Mouse (Mus musculus) C2C12 (cell line): ENCODE measurements at regions not wholly inside any gene's neighbourhood (a gene's known extent, or its start where the extent isn't known, plus 50 kb on each side); places are given as distances from the start of the nearest gene placed in this dataset.

Experiments
- H3K27me3 ChIP-seq: one replicate; pipeline ENCODE4 v1.6.1; 2011; ENCODE audit not compliant: control insufficient read depth, insufficient read depth, insufficient read length
- H3K36me3 ChIP-seq: one replicate; pipeline ENCODE4 v1.6.1; 2011; ENCODE audit not compliant: control insufficient read depth, insufficient read depth
- H3K4me3 ChIP-seq: one replicate; pipeline ENCODE4 v1.5.1; 2011; ENCODE audit warnings: mild to moderate bottlenecking, control low read depth; ENCODE audit not compliant: poor library complexity, insufficient read depth, severe bottlenecking
- H3K79me2 ChIP-seq: one replicate; pipeline ENCODE4 v1.6.1; 2011; ENCODE audit not compliant: control insufficient read depth, insufficient read depth
- H3K79me3 ChIP-seq: one replicate; pipeline ENCODE4 v1.6.1; 2011; ENCODE audit warnings: low read depth, control low read depth
- H3ac ChIP-seq: one replicate; pipeline ENCODE3; 2011; ENCODE audit warnings: low read depth; ENCODE audit not compliant: control insufficient read depth, insufficient read length
- CEBPB ChIP-seq: IDR thresholded peaks from one replicate; pipeline ENCODE4 v1.6.1; 2011; ENCODE audit warnings: low read depth, mild to moderate bottlenecking, control low read depth, moderate library complexity
- CTCF ChIP-seq: IDR thresholded peaks from one replicate; pipeline ENCODE4 v1.5.1; 2011; ENCODE audit not compliant: control insufficient read depth, insufficient read depth, insufficient read length
- FOSL1 ChIP-seq: IDR thresholded peaks from one replicate; pipeline ENCODE4 v1.8.0; 2011; ENCODE audit warnings: mild to moderate bottlenecking, low read length; ENCODE audit not compliant: poor library complexity, insufficient read depth, severe bottlenecking
- MAX ChIP-seq: IDR thresholded peaks from one replicate; pipeline ENCODE4 v1.6.1; 2011; ENCODE audit warnings: mild to moderate bottlenecking, control low read depth
- MYOD1 ChIP-seq: IDR thresholded peaks from one replicate; pipeline ENCODE4 v1.6.1; 2011; ENCODE audit warnings: low read depth; ENCODE audit not compliant: control insufficient read depth, insufficient read length
- MYOG ChIP-seq: IDR thresholded peaks from one replicate; pipeline ENCODE4 v1.6.1; 2011; ENCODE audit not compliant: control insufficient read depth, insufficient read length; ENCODE audit errors: extremely low read depth
- USF1 ChIP-seq: IDR thresholded peaks from one replicate; pipeline ENCODE4 v1.6.1; 2011; ENCODE audit warnings: low read depth, mild to moderate bottlenecking, control low read depth, moderate library complexity

GRCm38 (mm10) chr2:160439028-160439427, 72.2 kb upstream of the Mafb start:
- no peak overlapping the region for H3ac ChIP-seq
- H3K79me2 ChIP-seq = no peaks in the 10 kb centered on the region
- no peaks in the 10 kb centered on the region for H3K36me3 ChIP-seq
- H3K27me3 ChIP-seq = no peaks in the 10 kb centered on the region
- H3K79me3 ChIP-seq = no peaks in the 10 kb centered on the region
- H3K4me3 ChIP-seq = no peak overlapping the region
- TF ChIP-seq FOSL1 (no peak), USF1 (no peak), CEBPB (no peak), MAX (no peak), CTCF (no peak), MYOG (no peak), MYOD1 (no peak)

- TF ChIP-seq USF1 (no peak), MAX (no peak), CTCF (no peak), MYOD1 (no peak), FOSL1 (no peak)
- Histone ChIP-seq H3ac (no peak overlapping the region), H3K79me3 (no peaks in the 10 kb centered on the region), H3K36me3 (no peaks in the 10 kb centered on the region), H3K4me3 (no peak overlapping the region), H3K79me2 (no peaks in the 10 kb centered on the region), H3K27me3 (no peaks in the 10 kb centered on the region)
Observed at GRCm38 (mm10) chr2:160440236-160440635, 73.4 kb upstream of the Mafb start.

GRCm38 (mm10) chr2:160451057-160451456, 84.2 kb upstream of the Mafb start:
- no peak overlapping the region for H3K4me3 ChIP-seq
- H3K27me3 ChIP-seq = no peaks in the 10 kb centered on the region
- no peaks in the 10 kb centered on the region for H3K79me2 ChIP-seq
- no peaks in the 10 kb centered on the region for H3K79me3 ChIP-seq
- no peak for TF ChIP-seq CTCF
- no peak for TF ChIP-seq FOSL1
- no peak for TF ChIP-seq MYOD1
- TF ChIP-seq MYOG = no peak
- no peak for TF ChIP-seq MAX
- TF ChIP-seq CEBPB = no peak
- no peak for TF ChIP-seq USF1
- no peak overlapping the region for H3ac ChIP-seq
- no peaks in the 10 kb centered on the region for H3K36me3 ChIP-seq

GRCm38 (mm10) chr2:160451481-160452238, 84.8 kb upstream of the Mafb start:
- Histone ChIP-seq H3K79me3 (no peaks in the 10 kb centered on the region), H3K36me3 (no peaks in the 10 kb centered on the region), H3K79me2 (no peaks in the 10 kb centered on the region), H3K4me3 (no peak overlapping the region), H3ac (no peak overlapping the region), H3K27me3 (no peaks in the 10 kb centered on the region)
- no peak for TF ChIP-seq USF1
- TF ChIP-seq MAX = no peak
- no peak for TF ChIP-seq MYOD1
- TF ChIP-seq MYOG = no peak
- no peak for TF ChIP-seq CTCF
- TF ChIP-seq FOSL1 = no peak
- TF ChIP-seq CEBPB = no peak

- Histone ChIP-seq H3K4me3 (no peak overlapping the region), H3K79me3 (no peaks in the 10 kb centered on the region), H3K27me3 (no peaks in the 10 kb centered on the region), H3K36me3 (no peaks in the 10 kb centered on the region), H3K79me2 (no peaks in the 10 kb centered on the region), H3ac (no peak overlapping the region)
- no peak for TF ChIP-seq MAX
- no peak for TF ChIP-seq FOSL1
- no peak for TF ChIP-seq CEBPB
- no peak for TF ChIP-seq CTCF
- TF ChIP-seq MYOG = no peak
- no peak for TF ChIP-seq USF1
- no peak for TF ChIP-seq MYOD1
Observed at GRCm38 (mm10) chr2:160452239-160452530, 85.3 kb upstream of the Mafb start.

- TF ChIP-seq CTCF = no peak
- TF ChIP-seq MAX = no peak
- no peak for TF ChIP-seq CEBPB
- no peak for TF ChIP-seq MYOG
- TF ChIP-seq USF1 = no peak
- no peak for TF ChIP-seq MYOD1
- TF ChIP-seq FOSL1 = no peak
- no peaks in the 10 kb centered on the region for H3K79me2 ChIP-seq
- H3K79me3 ChIP-seq = no peaks in the 10 kb centered on the region
- H3K4me3 ChIP-seq = no peak overlapping the region
- H3ac ChIP-seq = no peak overlapping the region
- no peaks in the 10 kb centered on the region for H3K27me3 ChIP-seq
- H3K36me3 ChIP-seq = no peaks in the 10 kb centered on the region
Observed at GRCm38 (mm10) chr2:160452730-160453129, 85.9 kb upstream of the Mafb start.
